Mouse (Mus musculus): ENCODE data around the gene Zwilch. TPM values are rescaled to one million over a fixed set of nuclear protein-coding genes. Genes with fewer than 3 reads are reported as not detected.

Zwilch gene
- 22.9 TPM for polyA plus RNA-seq (2014; fragmentation: Illumina TruSeq; extraction: RNeasy Lipid Tissue Mini Kit (QIAGEN cat#74804))

GRCm38 (mm10) chr9:64172816-64173665 is at the start of gene Zwilch, which contains the start of gene Rpl4:
TSS of gene Zwilch (minus strand) at chr9:64173104.
TSS of gene Rpl4 (plus strand) at chr9:64173375.

DNA sequence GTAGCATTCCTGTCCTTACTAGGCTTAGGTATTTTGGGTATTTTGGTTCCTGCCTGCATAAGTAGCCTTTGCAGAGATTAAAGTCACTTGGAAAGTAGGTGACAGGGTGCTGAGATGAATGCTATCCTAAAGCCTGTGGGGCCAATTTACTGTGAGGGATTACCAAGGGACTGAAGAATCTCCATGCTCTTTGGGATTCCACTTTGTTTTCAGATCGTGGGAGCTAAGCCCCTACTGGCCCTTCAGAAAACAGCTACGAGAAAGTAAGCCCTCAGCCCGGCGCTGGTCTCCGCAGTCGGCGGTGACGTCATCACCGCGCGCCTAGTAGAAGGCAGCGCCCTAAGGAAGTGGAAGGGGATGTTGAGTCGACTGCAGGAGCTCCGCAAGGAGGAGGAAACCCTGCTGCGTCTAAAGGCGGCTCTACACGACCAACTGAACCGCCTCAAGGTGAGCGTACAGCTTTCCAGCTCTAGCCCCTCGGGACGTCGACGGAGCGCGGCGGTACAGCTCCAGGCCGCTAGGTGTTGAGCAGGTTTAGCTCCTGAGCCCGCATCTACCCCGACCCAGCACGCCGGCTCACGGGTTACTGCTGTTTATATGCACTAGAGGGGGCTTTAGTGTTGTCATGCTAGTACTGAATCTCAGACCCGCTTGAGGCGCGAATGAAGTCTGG is 6.2 kb upstream of the Zwilch start, which contains the start of gene Snapc5:
TSS of gene Snapc5 (plus strand) at position 301 of the 673 bp plus-strand sequence.

GRCm38 (mm10) chr9:64116876-64117275 is 56.0 kb downstream of the Zwilch start, which contains the start of gene Lctl:
TSS of gene Lctl (plus strand) at chr9:64117147.

Other genes with a start within 250 kb of the Zwilch start
- 5.3 TPM for gene Smad6, start 151.0 kb downstream of the Zwilch start, polyA plus RNA-seq (2014; fragmentation: Illumina TruSeq; extraction: RNeasy Lipid Tissue Mini Kit (QIAGEN cat#74804))
- not detected for gene Lctl, start 56.0 kb downstream of the Zwilch start, polyA plus RNA-seq (2014; fragmentation: Illumina TruSeq; extraction: RNeasy Lipid Tissue Mini Kit (QIAGEN cat#74804))
- 844 TPM for gene Rpl4, start 271 bp upstream of the Zwilch start, polyA plus RNA-seq (2014; fragmentation: Illumina TruSeq; extraction: RNeasy Lipid Tissue Mini Kit (QIAGEN cat#74804))
- 65.5 TPM for gene Snapc5, start 6.2 kb upstream of the Zwilch start, polyA plus RNA-seq (2014; fragmentation: Illumina TruSeq; extraction: RNeasy Lipid Tissue Mini Kit (QIAGEN cat#74804))
- 0.43 TPM for gene Uchl4, start 62.1 kb upstream of the Zwilch start, polyA plus RNA-seq (2014; fragmentation: Illumina TruSeq; extraction: RNeasy Lipid Tissue Mini Kit (QIAGEN cat#74804))
- 62.7 TPM for gene Map2k1, start 80.5 kb upstream of the Zwilch start, polyA plus RNA-seq (2014; fragmentation: Illumina TruSeq; extraction: RNeasy Lipid Tissue Mini Kit (QIAGEN cat#74804))
- gene Tipin, start 108.5 kb upstream of the Zwilch start, polyA plus RNA-seq (2014; fragmentation: Illumina TruSeq; extraction: RNeasy Lipid Tissue Mini Kit (QIAGEN cat#74804)): 127 TPM
- gene Dis3l, start 168.2 kb upstream of the Zwilch start, polyA plus RNA-seq (2014; fragmentation: Illumina TruSeq; extraction: RNeasy Lipid Tissue Mini Kit (QIAGEN cat#74804)): 17.0 TPM
- gene Megf11, start 212.5 kb upstream of the Zwilch start, polyA plus RNA-seq (2014; fragmentation: Illumina TruSeq; extraction: RNeasy Lipid Tissue Mini Kit (QIAGEN cat#74804)): 0.14 TPM

All from ovary, adult 10 weeks (tissue).